Mouse (Mus musculus): ENCODE results near the gene Metap1d. TPM values are rescaled to one million over a fixed set of nuclear protein-coding genes. Genes with fewer than 3 reads are reported as not detected.

Metap1d gene
- polyA plus RNA-seq, 1 experiment from 2014 or later = 43.1 TPM

DNA sequence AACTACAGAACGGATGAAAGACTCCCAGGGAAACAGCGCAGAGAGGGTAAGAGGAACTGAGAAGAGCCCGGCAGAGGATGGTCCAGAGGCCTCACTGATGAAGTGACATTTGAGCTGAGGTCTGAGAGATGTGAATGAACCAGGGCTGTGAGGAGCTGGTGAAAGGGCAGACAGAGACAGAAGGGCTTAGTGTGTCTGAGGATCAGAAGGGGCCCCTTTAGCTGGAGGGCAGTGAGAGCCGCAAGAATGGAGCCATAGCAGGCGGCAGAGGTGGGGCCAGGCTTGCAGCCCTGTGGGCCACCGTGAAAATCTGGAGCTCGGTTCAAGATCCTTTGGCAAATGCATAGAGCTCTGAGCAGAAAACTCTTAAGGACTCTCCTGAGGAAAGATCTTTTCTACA lies 26.8 kb downstream of the Metap1d start:
- no peak for ATAC-seq (replicated peaks; ENCODE audit: low FRiP score, low read depth)
- DNase-seq (ENCODE audit: low spot score) = no peak
- H3K4me3 ChIP-seq (replicated peaks; ENCODE audit: low read depth, low read length) = no peak overlapping the region
- H3K36me3 ChIP-seq (ENCODE audit: insufficient read depth, low read length) = no peaks in the 10 kb centered on the region
- no peak overlapping the region for H3K9ac ChIP-seq (ENCODE audit: low read depth, low read length)
- no peak for TF ChIP-seq CTCF (IDR thresholded peaks at IDR 0.05; ENCODE audit: low read depth)
- 22% methylated on average over 7 of the region's 7 CpGs for WGBS
- no peaks in the 10 kb centered on the region for H3K4me1 ChIP-seq (replicated peaks; ENCODE audit: insufficient read depth, low read length)
- no peaks in the 10 kb centered on the region for H3K27me3 ChIP-seq (ENCODE audit: insufficient read depth, low read length)
- no peak overlapping the region for H3K4me2 ChIP-seq (ENCODE audit: low read length)
- H3K9me3 ChIP-seq (replicated peaks; ENCODE audit: low read length) = no peaks in the 10 kb centered on the region
- H3K27ac ChIP-seq = no peak overlapping the region

DNA sequence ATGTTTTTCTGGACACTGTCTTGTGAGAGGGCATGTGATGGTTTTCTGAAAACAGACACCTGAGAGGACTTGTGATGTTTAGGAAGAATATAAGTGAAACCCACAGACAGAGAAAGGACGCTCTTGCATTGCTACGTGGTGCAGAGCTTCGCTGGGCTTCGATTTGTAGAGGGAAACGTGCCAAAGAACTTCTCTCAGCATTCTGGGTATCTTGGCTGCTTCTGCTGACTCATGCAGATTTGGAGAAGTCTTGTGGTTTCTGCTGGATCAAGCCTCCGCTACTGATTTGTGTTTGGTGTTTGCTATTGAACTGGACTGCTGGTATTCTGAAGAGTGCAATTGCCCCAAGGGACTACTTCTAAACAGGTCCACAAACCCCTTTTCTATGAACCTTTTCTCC lies 28.7 kb downstream of the Metap1d start:
- TF ChIP-seq CTCF (IDR thresholded peaks at IDR 0.05; ENCODE audit: low read depth) = no peak
- DNase-seq (ENCODE audit: low spot score) (no peak), ATAC-seq (replicated peaks; ENCODE audit: low FRiP score, low read depth) (no peak)
- no peak overlapping the region for H3K4me2 ChIP-seq (ENCODE audit: low read length)
- no peak overlapping the region for H3K9ac ChIP-seq (ENCODE audit: low read depth, low read length)
- H3K27me3 ChIP-seq (ENCODE audit: insufficient read depth, low read length) = no peaks in the 10 kb centered on the region
- no peak overlapping the region for H3K4me3 ChIP-seq (replicated peaks; ENCODE audit: low read depth, low read length)
- no peaks in the 10 kb centered on the region for H3K9me3 ChIP-seq (replicated peaks; ENCODE audit: low read length)
- H3K27ac ChIP-seq = no peak overlapping the region
- no peaks in the 10 kb centered on the region for H3K4me1 ChIP-seq (replicated peaks; ENCODE audit: insufficient read depth, low read length)
- no peaks in the 10 kb centered on the region for H3K36me3 ChIP-seq (ENCODE audit: insufficient read depth, low read length)
- 80% methylated on average over 6 of the region's 6 CpGs for WGBS

DNA sequence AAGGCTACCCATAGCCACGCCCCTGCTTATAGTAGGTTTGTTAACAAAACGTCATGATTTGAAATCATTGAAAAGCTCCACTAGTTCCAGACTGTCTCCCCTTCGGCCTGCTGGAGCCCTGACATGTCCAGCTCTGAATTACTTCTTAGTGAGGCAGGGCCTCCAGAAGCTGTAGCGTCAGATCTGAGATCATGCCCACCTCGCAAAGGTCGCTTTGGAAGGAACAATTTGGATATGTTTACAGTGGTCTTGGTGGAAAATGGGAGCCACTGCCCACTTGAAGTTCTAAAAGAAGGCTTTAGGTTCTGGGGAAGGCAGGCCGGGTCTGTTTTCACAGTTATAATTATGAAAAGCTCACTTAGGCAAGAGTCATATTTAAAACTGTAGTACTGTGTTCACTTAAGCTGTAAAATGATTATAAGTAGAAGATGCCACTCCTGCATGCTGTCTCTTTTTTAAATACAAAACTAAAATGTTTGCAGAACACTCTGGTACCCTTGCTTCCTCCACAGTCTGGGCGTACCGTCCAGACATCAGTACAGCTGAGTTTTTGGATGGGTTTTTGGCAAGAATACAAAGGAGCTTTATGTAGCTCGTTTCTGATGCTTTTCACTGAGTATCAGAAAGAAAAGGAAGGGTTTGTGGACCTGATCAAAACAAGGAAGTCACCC lies 30.1 kb downstream of the Metap1d start:
- Histone ChIP-seq H3K4me2 (ENCODE audit: low read length) (no peak overlapping the region), H3K9ac (ENCODE audit: low read depth, low read length) (no peak overlapping the region), H3K4me1 (replicated peaks; ENCODE audit: insufficient read depth, low read length) (no peaks in the 10 kb centered on the region), H3K9me3 (replicated peaks; ENCODE audit: low read length) (no peaks in the 10 kb centered on the region), H3K27ac (no peak overlapping the region), H3K4me3 (replicated peaks; ENCODE audit: low read depth, low read length) (no peak overlapping the region), H3K27me3 (ENCODE audit: insufficient read depth, low read length) (no peaks in the 10 kb centered on the region), H3K36me3 (ENCODE audit: insufficient read depth, low read length) (no peaks in the 10 kb centered on the region)
- WGBS = 68% methylated on average over 10 of the region's 10 CpGs
- DNase-seq (ENCODE audit: low spot score) (no peak), ATAC-seq (replicated peaks; ENCODE audit: low FRiP score, low read depth) (no peak)
- TF ChIP-seq CTCF (IDR thresholded peaks at IDR 0.05; ENCODE audit: low read depth) = no peak

DNA sequence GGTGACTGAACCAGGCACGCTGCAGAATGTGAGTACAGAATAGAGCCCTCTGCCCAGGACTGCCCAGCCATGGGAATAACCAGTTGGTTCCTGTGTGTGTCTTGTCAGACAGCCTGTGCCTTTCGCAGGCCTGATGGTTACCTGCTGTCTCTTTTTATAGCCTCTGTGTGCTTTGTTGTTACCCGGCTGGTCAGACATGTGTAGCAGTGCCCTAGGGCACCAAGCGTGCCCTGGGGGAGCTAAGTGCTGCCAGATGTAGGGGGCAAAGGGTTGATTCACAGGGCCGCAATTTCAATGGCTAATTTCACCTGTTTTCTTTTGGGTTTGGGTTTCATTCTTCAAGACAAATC lies 30.6 kb downstream of the Metap1d start:
- WGBS = 32% methylated on average over 5 of the region's 5 CpGs
- H3K4me2 ChIP-seq (ENCODE audit: low read length) = no peak overlapping the region
- H3K9ac ChIP-seq (ENCODE audit: low read depth, low read length) = no peak overlapping the region
- H3K27me3 ChIP-seq (ENCODE audit: insufficient read depth, low read length) = no peaks in the 10 kb centered on the region
- H3K9me3 ChIP-seq (replicated peaks; ENCODE audit: low read length) = no peaks in the 10 kb centered on the region
- TF ChIP-seq CTCF (IDR thresholded peaks at IDR 0.05; ENCODE audit: low read depth) = no peak
- no peak overlapping the region for H3K4me3 ChIP-seq (replicated peaks; ENCODE audit: low read depth, low read length)
- DNase-seq (ENCODE audit: low spot score) (no peak), ATAC-seq (replicated peaks; ENCODE audit: low FRiP score, low read depth) (no peak)
- H3K4me1 ChIP-seq (replicated peaks; ENCODE audit: insufficient read depth, low read length) = no peaks in the 10 kb centered on the region
- no peak overlapping the region for H3K27ac ChIP-seq
- H3K36me3 ChIP-seq (ENCODE audit: insufficient read depth, low read length) = no peaks in the 10 kb centered on the region

DNA sequence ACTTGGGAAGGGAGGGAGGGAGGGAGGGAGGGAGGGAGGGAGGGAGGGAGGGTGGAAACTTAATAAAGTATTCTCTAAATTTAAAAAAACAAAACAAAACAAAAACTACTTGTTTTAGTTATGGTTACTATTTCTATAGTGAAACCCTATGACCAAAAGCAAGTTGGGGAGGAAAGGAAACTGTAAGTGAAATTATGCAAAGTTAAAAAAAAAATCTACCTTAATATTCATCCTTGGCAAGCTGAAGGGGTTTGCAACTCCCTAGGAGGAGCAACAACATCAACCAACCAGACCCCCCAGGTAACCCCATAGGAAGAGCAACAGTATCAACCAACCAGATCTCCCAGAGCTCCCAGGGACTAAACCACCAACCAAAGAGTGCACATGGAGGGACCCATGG lies 38.2 kb downstream of the Metap1d start:
- Histone ChIP-seq H3K4me3 (replicated peaks; ENCODE audit: low read depth, low read length) (no peak overlapping the region), H3K9ac (ENCODE audit: low read depth, low read length) (no peak overlapping the region), H3K36me3 (ENCODE audit: insufficient read depth, low read length) (no peaks in the 10 kb centered on the region), H3K27me3 (ENCODE audit: insufficient read depth, low read length) (no peaks in the 10 kb centered on the region), H3K4me1 (replicated peaks; ENCODE audit: insufficient read depth, low read length) (no peaks in the 10 kb centered on the region), H3K27ac (no peak overlapping the region), H3K9me3 (replicated peaks; ENCODE audit: low read length) (no peaks in the 10 kb centered on the region), H3K4me2 (ENCODE audit: low read length) (no peak overlapping the region)
- ATAC-seq (replicated peaks; ENCODE audit: low FRiP score, low read depth) (no peak), DNase-seq (ENCODE audit: low spot score) (no peak)
- no peak for TF ChIP-seq CTCF (IDR thresholded peaks at IDR 0.05; ENCODE audit: low read depth)

DNA sequence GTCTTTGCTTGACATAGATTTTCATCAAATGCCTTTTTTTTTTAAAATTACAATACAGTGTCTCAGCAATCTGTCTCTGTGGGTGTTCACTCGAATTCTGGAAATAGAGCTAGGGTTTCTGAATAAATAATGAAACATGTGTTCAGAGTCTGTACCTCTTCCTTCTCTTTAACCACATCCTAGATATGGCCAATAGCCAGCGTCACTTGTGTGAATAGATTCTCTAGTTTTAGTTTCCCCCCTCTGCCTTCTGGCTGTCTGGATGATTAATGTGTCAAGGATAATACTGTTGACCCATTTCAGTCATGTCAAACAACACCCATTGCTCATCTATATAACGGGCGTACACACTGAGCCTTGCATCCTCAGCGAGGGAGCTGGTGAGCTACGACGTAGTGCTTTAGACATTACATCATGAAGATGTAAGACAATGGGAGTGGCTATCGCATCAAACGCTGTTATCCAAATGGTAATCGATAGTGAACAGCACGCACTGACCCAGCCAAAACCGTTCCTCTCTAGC lies 40.1 kb downstream of the Metap1d start:
- Histone ChIP-seq H3K4me2 (ENCODE audit: low read length) (no peak overlapping the region), H3K27me3 (ENCODE audit: insufficient read depth, low read length) (no peaks in the 10 kb centered on the region), H3K27ac (no peak overlapping the region), H3K4me3 (replicated peaks; ENCODE audit: low read depth, low read length) (no peak overlapping the region), H3K4me1 (replicated peaks; ENCODE audit: insufficient read depth, low read length) (no peaks in the 10 kb centered on the region), H3K36me3 (ENCODE audit: insufficient read depth, low read length) (no peaks in the 10 kb centered on the region), H3K9ac (ENCODE audit: low read depth, low read length) (no peak overlapping the region), H3K9me3 (replicated peaks; ENCODE audit: low read length) (no peaks in the 10 kb centered on the region)
- no peak for ATAC-seq (replicated peaks; ENCODE audit: low FRiP score, low read depth)
- no peak for DNase-seq (ENCODE audit: low spot score)
- no peak for TF ChIP-seq CTCF (IDR thresholded peaks at IDR 0.05; ENCODE audit: low read depth)
- 71% methylated on average over 12 of the region's 12 CpGs for WGBS

DNA sequence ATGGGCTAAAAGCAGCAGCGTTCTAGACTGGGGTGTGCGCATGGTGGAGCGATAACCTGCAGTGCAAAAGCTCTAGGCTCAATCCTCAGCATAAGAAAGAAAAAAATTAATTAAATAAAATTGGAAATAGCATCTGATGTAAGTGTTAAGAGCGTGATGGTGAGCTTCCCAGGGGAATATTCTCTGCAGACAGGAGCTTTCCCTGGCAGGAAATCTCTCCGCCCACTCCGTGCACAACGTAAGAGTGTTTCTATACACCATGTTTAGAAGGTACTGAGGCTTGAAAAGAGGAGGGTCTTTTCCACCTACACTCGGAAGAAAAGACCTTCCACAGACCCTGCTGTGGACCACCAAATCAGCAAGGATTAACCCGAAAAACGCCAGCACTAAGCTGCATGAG lies 41.4 kb downstream of the Metap1d start:
- H3K27ac ChIP-seq = no peak overlapping the region
- ATAC-seq (replicated peaks; ENCODE audit: low FRiP score, low read depth) = no peak
- WGBS = 70% methylated on average over 10 of the region's 10 CpGs

More for the DNA sequence above, 41.4 kb downstream of the Metap1d start:
- H3K36me3 ChIP-seq (ENCODE audit: insufficient read depth, low read length) = no peaks in the 10 kb centered on the region
- H3K9ac ChIP-seq (ENCODE audit: low read depth, low read length) = no peak overlapping the region
- no peaks in the 10 kb centered on the region for H3K9me3 ChIP-seq (replicated peaks; ENCODE audit: low read length)
- DNase-seq (ENCODE audit: low spot score) = no peak
- H3K4me1 ChIP-seq (replicated peaks; ENCODE audit: insufficient read depth, low read length) = no peaks in the 10 kb centered on the region
- no peaks in the 10 kb centered on the region for H3K27me3 ChIP-seq (ENCODE audit: insufficient read depth, low read length)
- H3K4me3 ChIP-seq (replicated peaks; ENCODE audit: low read depth, low read length) = no peak overlapping the region
- no peak overlapping the region for H3K4me2 ChIP-seq (ENCODE audit: low read length)
- TF ChIP-seq CTCF (IDR thresholded peaks at IDR 0.05; ENCODE audit: low read depth) = no peak
